Mouse (Mus musculus) left cerebral cortex, postnatal 10 days (tissue): Measurements from ENCODE around the gene Magee1. TPM values are rescaled to one million over a fixed set of nuclear protein-coding genes. Genes with fewer than 3 reads are reported as not detected.
A peak's percentile ranks its signal among the peaks of the same experiment; 100 is the strongest.
"Not testable (repeated sequence)": the region's sequence is repeated elsewhere in the genome, so short reads cannot be mapped to it uniquely, and the experiment has no call there.

Experiments
- DNase-seq, 2 experiments: peaks; one replicate each; pipeline ENCODE4 v3.0.0; 2021 to 2022; ENCODE audit warnings: low spot score in 2 of 2, mixed read lengths in 1 of 2; ENCODE audit errors: extremely low spot score in 1 of 2
- intact Hi-C: fragments of 180-260 bp; cut with DNase I; formaldehyde crosslinking; loops from one replicate; pipeline ENCODE4 v1.15.1; 2025
- total RNA-seq, 2 experiments: library from RNA; stranded (reverse); gene quantifications; 2 replicates each; pipeline ENCODE4 v1.2.3; 2021

Magee1 gene
- 100 to 1,000 TPM; 169 to 171 TPM for total RNA-seq

- DNase-seq, result peak; percentile 77 to 85
- intact Hi-C loops, result loop anchor here (10.0 kb wide), 1 partner anchor 894 kb away; the partner anchor contains the start of genes Cox7b and Magt1
Measured at GRCm38 (mm10) chrX:105120275-105121226, at the start of gene Magee1. TSS of gene Magee1 (plus strand) at chrX:105120378.

DNA sequence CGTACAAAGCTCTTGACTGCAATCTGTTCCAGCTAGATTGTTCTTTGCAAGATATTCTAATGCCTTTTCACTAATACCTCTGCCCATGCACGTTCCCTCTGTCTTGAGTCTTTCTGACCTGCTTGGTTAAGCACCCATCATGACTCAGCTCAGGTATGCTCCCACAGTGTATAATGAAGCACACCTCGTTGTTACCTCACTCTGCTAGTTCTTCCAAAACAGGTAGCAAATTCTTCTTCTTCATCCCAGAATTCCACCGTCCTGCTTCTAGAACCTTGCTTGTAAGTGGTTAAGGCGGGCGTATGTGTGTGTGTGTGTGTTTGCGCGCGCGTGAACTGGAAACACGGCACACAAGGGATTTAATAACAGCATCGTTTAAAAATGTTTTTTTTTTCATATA lies 41.0 kb upstream of the Magee1 start:
- DNase-seq, result peak in 1 of 2 experiments; percentile 12
- intact Hi-C loops, result no loop called here

- peak; percentile 93 to 94 for DNase-seq
- intact Hi-C loops, result no loop called here
Measured at GRCm38 (mm10) chrX:105079615-105080092, 40.5 kb upstream of the Magee1 start, which contains the start of gene Pbdc1. TSS of gene Pbdc1 (plus strand) at chrX:105079756.

GRCm38 (mm10) chrX:105080096-105080495 lies 40.1 kb upstream of the Magee1 start:
- no peak for DNase-seq
- intact Hi-C loops, result no loop called here

GRCm38 (mm10) chrX:105083013-105083412 lies 37.2 kb upstream of the Magee1 start:
- intact Hi-C loops, DNase-seq: not testable (repeated sequence)

GRCm38 (mm10) chrX:105104175-105104574 lies 16.0 kb upstream of the Magee1 start:
- DNase-seq, result no peak
- intact Hi-C loops, result no loop called here

GRCm38 (mm10) chrX:105114994-105115393 lies 5.2 kb upstream of the Magee1 start:
- intact Hi-C loops, result no loop called here
- DNase-seq, result no peak

GRCm38 (mm10) chrX:105121227-105121865 lies 1.2 kb downstream of the Magee1 start:
- peak; percentile 68 to 86 for DNase-seq
- intact Hi-C loops, result loop anchor here (10.0 kb wide), 1 partner anchor 893 kb away; the partner anchor contains the start of genes Cox7b and Magt1

DNA sequence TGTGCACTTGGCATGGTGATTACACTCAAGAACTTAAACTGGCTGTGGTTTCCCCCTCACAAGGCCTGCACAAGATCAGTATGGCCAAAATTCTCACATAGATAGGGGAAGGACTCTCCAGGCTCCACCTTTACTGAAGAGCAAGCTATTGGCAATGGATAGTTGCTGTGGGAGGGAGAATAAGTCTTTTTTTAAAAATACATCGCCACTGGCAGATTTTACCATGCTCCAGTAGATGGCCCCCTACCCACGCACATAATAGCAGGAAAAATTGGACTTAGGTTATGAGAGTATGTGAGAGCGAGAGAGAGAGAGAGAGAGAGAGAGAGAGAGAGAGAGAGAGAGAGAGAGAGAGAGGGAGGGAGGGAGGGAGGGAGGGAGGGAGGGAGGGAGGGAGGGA lies 4.7 kb downstream of the Magee1 start:
- intact Hi-C loops, result loop anchor here (10.0 kb wide), 1 partner anchor 890 kb away; the partner anchor contains the start of genes Cox7b and Magt1
- no peak for DNase-seq

- DNase-seq, result peak in 1 of 2 experiments; percentile 14
- intact Hi-C loops, result no loop called here
Measured at GRCm38 (mm10) chrX:105151872-105152461, 31.8 kb downstream of the Magee1 start.

GRCm38 (mm10) chrX:105165007-105165406 lies 44.8 kb downstream of the Magee1 start:
- intact Hi-C loops, DNase-seq: not testable (repeated sequence)

DNA sequence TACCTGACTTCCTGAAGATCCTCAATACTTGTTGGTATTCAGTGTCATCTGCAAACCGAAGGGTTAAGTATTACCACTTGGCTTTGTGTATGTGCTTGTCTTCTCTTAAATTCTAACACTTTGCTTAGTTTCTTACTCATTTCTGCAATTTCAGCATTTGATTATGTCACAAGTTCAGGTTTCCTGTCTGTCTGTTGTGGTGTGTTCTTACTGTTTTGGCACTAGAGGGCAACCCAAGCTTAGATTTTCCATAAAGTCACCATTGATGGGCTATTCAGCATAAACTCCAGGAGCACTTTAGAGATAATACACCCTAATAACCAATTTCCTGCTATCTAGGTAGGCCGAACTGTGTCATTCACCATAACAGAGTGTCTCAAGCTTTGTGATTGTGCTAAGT lies 47.0 kb downstream of the Magee1 start:
- DNase-seq, result no peak
- intact Hi-C loops, result no loop called here

Other genes with a start within 250 kb of the Magee1 start
- gene Pbdc1, start 40.6 kb upstream of the Magee1 start, total RNA-seq, result 10 to 100 TPM; 15.1 to 19.9 TPM